Comparison of ENCODE assay signal across 22 mouse cellular contexts in genomic region chr5:105060224-105060623, GRCm38 (mm10).
"Had no signal": no experiment of that assay in that cellular context is flagged by ENCODE, and none has a peak within 500 bp of the region (broad histone marks: within the 10 kb centered on the region; RNA-seq: fewer than 3 reads in every experiment).

No protein-coding gene starts in this region.

- DNase-seq: kidney, adult 18-20 months; kidney, adult 9 months; kidney, postnatal 14 days; kidney, postnatal 4 days; left cerebral cortex, postnatal 4 days; liver, postnatal 0 days; lung, embryonic 14.5 days; lung, postnatal 10 days; lung, postnatal 36 days; midbrain, embryonic 14.5 days; right cerebral cortex, adult 18-20 months; right cerebral cortex, postnatal 14 days; right cerebral cortex, postnatal 4 days had no signal

- ATAC-seq: inflammation-experienced regulatory T-cells, adult 6 months; intestine, embryonic 16.5 days; liver, postnatal 0 days had no signal

- H3K9me3 ChIP-seq: limb, embryonic 12.5 days; limb, embryonic 15.5 days; midbrain, embryonic 10.5 days; stomach, embryonic 15.5 days had no signal

- H3K27ac ChIP-seq: limb, embryonic 12.5 days; limb, embryonic 15.5 days; liver, embryonic 14.5 days; midbrain, embryonic 10.5 days; stomach, embryonic 15.5 days had no signal

- H3K9ac ChIP-seq: limb, embryonic 12.5 days; limb, embryonic 15.5 days; liver, embryonic 14.5 days; liver, postnatal 0 days; lung, embryonic 14.5 days; stomach, embryonic 15.5 days had no signal

- H3K36me3 ChIP-seq: limb, embryonic 12.5 days; limb, embryonic 15.5 days; midbrain, embryonic 10.5 days; stomach, embryonic 15.5 days had no signal

- H3K27me3 ChIP-seq: limb, embryonic 12.5 days; limb, embryonic 15.5 days; stomach, embryonic 15.5 days had no signal

- H3K4me3 ChIP-seq: limb, embryonic 12.5 days; limb, embryonic 15.5 days; megakaryocyte, embryonic 14.5 days; midbrain, embryonic 10.5 days; stomach, embryonic 15.5 days had no signal

- H3K4me1 ChIP-seq: limb, embryonic 12.5 days; limb, embryonic 15.5 days; stomach, embryonic 15.5 days had no signal

- H3K4me2 ChIP-seq: limb, embryonic 12.5 days; limb, embryonic 15.5 days; liver, embryonic 11.5 days; lung, embryonic 14.5 days; stomach, embryonic 15.5 days had no signal
